Mouse (Mus musculus): ENCODE data around the gene Runx1.

GRCm38 (mm10) chr16:92715599-92716483 lies 110.1 kb downstream of the Runx1 start:
- TF ChIP-seq POLR2A (IDR thresholded peaks at IDR 0.05; ENCODE audit: low read depth, low read length) (no peak), CTCF (conservative IDR thresholded peaks at IDR 0.05; ENCODE audit: insufficient read depth, insufficient read length, low read depth, low read length) (no peak)

Data from kidney, adult 2 months (tissue).